Mouse (Mus musculus) lung, postnatal 10 days (tissue): ENCODE data around the gene Slc1a3.
"Not testable (repeated sequence)": the region's sequence is repeated elsewhere in the genome, so short reads cannot be mapped to it uniquely, and the experiment has no call there.

Experiments
- DNase-seq: peaks from one replicate; pipeline ENCODE4 v3.0.0; 2021

Gene Slc1a3

GRCm38 (mm10) chr15:8706178-8706577 lies 4.4 kb downstream of the Slc1a3 start:
- peak; percentile 21 for DNase-seq

DNA sequence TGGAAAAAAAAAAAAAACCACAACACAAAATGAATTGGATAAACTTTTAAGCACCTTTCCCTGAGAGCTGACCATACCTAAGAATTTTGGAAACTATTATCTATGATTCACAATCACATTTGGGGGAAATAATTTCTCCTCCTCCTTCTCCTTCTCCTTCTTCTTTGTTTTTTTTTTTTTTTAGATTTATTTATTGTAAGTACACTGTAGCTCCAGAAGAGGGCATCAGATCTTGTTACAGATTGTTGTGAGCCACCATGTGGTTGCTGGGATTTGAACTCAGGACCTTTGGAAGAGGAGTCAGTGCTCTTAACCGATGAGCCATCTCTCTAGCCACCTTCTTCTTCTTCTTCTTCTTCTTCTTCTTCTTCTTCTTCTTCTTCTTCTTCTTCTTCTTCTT lies 5.0 kb downstream of the Slc1a3 start:
- DNase-seq: not testable (repeated sequence)

GRCm38 (mm10) chr15:8697976-8698375 lies 12.6 kb downstream of the Slc1a3 start:
- no peak for DNase-seq

DNA sequence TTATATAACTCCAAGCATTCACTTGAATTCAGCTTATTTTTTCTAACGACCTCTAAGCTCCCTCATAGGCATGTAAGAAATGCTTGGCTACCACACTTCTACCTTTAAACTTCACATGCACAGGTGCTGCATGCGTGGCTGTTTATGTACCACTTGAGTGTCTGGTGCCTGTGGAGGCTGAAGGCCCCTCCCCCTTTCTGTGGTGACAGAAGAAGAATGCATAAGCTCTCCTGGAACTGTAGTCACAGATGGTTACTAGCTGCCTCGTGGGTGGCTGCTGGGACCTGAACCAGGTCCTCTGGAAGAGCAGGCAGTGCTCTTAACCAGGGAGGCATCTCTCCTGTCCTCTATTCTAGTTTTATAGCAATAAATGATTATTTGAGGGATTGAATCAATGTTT lies 13.1 kb downstream of the Slc1a3 start:
- DNase-seq: no peak

- DNase-seq: not testable (repeated sequence)
Observed at GRCm38 (mm10) chr15:8690141-8690540, 20.4 kb downstream of the Slc1a3 start.

GRCm38 (mm10) chr15:8686846-8687245 lies 23.7 kb downstream of the Slc1a3 start:
- DNase-seq: no peak

GRCm38 (mm10) chr15:8685506-8685905 lies 25.1 kb downstream of the Slc1a3 start:
- DNase-seq: peak; percentile 28

DNA sequence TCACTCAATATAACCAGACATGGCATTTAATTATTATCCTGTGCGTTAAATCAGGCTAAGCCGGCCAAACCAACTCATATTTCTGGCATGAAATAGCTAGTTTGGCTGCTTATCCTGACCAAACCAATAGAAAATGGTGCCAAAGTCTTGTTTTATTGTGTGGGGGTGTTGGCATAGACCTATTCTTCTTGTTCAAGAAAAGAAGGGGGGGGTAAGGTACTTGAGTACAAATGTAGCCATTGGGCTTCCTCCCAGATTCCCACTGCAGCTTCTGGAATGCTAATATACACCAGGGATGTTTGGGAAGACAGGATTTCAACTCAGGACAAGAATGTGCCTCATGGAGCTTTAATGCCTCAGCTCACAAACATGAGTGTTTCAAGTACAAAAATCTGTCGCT lies 26.3 kb downstream of the Slc1a3 start:
- DNase-seq: no peak

DNA sequence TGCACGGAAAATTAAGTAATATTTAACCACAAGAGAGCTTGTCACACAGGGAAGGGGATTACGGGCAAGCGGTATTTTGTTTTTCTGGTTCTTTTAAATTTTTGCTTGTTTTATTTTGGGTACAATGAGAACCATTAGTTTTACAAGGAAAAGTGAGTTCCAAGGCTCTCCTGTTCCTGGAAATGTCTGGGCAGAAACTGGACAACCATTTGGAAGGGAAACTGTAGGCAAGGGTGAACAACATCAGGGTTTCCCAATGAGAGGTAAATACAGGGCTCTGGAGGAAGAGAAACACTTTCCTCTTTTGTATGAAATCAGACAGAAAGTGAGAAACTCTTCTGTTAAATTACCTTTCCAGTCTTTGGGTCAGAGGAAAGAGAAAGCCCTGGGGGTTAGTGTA lies 27.7 kb downstream of the Slc1a3 start:
- DNase-seq: no peak

GRCm38 (mm10) chr15:8682421-8682820 lies 28.1 kb downstream of the Slc1a3 start:
- no peak for DNase-seq

DNA sequence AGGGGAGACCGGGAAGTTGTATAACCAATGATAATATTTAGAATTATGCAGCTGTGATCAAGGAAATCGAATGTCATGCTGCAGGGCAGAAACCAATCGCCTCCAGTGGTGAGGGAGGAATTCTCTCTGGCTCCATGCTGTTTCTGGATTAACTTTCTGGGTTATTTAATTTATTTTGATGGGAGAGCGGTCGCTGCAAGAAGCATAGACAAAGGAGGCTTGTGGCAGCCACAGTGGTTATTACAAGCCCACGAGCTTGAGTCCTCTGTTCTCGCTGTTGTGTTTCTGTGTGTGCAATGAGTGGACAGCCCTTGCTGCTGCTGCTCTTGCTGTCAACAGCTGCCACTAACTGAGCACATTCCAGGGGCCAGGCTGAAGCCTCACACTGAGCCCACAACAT lies 28.6 kb downstream of the Slc1a3 start:
- no peak for DNase-seq

DNA sequence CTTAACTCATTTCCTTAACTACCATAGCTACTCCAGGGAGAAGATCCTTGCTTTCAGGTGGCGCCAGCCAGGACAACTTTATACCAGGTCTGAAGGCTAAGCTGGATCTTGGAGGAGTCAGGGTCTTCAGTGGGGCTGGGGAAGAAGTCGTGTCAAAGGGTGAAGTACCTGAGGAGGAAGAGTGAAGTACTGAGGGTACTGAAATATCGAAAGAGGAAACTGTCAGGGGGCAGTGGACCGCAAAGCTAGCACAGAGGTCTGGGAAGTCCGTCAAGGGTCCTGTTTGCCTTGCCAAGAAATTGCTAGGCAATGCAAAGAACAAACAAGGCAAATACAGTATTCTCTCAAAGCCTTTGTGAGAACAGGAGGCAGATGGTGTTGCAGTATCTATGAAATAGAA lies 29.6 kb downstream of the Slc1a3 start:
- DNase-seq: no peak

DNA sequence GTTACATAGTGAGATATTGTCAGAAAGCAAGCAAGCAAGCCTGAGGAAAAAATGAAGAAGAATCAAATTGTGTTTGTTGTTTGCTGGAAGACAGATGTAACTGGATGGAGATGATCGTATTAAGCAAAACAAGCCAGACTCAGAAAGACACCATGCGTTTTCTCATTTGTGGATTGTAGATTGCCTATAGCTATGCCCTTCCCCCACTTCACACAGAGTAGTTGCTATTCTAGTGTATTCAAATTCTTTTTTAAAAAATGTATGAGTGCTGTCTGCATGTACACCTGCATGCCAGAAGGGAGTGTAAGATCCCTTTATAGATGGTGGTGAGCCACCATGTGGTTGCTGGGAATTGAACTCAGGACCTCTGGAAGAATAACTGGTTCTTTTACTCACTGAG lies 33.6 kb downstream of the Slc1a3 start:
- no peak for DNase-seq

DNA sequence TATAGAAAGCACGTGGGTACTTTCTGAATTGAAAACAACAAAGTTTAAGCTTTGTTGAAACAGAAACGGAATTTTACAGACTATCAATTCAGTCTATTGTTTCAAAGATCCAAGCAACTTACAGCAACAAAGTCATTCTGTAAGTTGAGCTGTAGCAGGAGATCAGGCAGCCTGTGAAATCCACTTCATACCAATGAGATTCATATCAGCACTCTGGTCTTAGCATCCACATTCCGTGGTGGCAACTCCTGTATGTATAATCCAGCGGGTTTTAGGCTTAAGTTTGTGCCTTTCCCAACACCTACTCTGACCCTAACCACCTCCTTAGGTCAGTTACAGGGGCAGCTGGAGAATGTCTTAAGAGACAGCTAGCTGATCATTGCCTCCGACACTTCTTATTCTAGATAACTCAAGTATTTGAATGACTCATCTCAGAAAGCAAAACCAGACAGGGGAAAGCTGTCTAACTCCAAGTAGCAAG lies 34.3 kb downstream of the Slc1a3 start:
- DNase-seq: peak; percentile 27

DNA sequence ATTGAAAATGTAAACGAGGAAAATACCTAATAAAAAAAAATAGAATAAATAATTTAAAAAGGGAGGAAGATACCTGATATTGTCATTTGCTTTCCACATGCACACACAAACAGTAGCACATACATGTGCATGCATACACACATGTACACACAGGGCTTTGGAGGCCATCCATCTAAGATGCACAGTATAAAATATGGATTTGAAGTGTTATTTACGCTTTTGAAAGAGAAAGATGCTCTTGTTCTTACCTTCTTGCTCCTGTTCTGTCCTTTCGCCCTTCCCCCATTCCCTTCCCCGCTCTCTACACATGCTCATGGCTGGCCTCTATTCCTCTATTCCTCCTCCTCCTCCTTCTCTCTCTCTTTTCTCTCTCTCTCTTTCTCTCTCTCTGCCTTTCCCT lies 34.9 kb downstream of the Slc1a3 start:
- no peak for DNase-seq

- DNase-seq: no peak
Observed at GRCm38 (mm10) chr15:8672532-8672931, 38.0 kb downstream of the Slc1a3 start.

- DNase-seq: no peak
Observed at GRCm38 (mm10) chr15:8667849-8668522, 42.6 kb downstream of the Slc1a3 start.

GRCm38 (mm10) chr15:8665675-8666350 lies 44.8 kb downstream of the Slc1a3 start:
- no peak for DNase-seq

DNA sequence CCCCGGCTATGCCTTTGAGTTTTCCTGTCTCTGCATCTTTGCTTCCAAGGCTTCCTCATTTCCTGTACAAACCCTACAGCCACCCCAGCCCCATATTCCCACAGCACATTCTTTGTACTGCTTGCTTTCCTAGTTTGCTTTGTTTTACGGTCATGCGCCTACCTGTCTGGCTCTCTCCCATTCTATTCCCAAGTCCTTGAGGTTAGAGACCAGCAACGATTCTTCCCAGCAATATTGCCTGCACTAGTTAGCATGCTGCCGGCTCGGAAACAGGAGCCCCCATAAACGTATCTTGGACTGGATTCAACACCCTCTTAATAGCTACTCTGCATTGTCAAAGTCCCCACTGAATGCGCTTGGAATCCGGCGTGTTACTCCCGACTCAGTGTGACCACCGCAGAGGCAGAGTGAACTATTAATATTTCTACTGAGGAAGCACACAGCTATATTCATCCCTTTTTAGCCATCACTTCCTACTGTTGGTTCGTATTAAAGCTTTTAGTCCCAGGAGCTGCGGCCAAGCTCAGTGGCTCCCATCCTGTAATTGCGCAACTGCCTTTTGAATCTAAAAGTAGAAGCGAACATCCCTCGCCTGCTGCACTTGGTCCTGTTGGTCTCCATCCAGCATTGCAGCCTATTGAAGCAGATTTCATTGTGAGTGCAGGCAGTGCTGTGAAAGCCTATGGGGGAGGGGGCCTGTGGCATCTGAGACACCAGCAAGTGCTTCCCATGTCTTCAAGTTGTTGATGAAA lies 47.0 kb downstream of the Slc1a3 start:
- peak; percentile 56 for DNase-seq

- DNase-seq: no peak
Observed at GRCm38 (mm10) chr15:8661856-8662255, 48.7 kb downstream of the Slc1a3 start.

- DNase-seq: no peak
Observed at GRCm38 (mm10) chr15:8659977-8660376, 50.6 kb downstream of the Slc1a3 start.

- no peak for DNase-seq
Observed at GRCm38 (mm10) chr15:8659483-8659971, 51.0 kb downstream of the Slc1a3 start.

GRCm38 (mm10) chr15:8658086-8658980 lies 52.2 kb downstream of the Slc1a3 start:
- peak; percentile 55 for DNase-seq
